Mouse (Mus musculus) hindbrain, postnatal 0 days (tissue): Measurements from ENCODE around the gene Ifitm5. TPM values are rescaled to one million over a fixed set of nuclear protein-coding genes. Genes with fewer than 3 reads are reported as not detected.
"Not testable (repeated sequence)": the region's sequence is repeated elsewhere in the genome, so short reads cannot be mapped to it uniquely, and the experiment has no call there.

Experiments
- ATAC-seq: fragments of 200-750 bp; cut with Nextera tagmentation; 2 replicates; pipeline ENCODE4 v1.8.0; 2017; ENCODE audit warnings: mild to moderate bottlenecking, moderate TSS enrichment, moderate library complexity
- DNase-seq: peaks from one replicate; pipeline ENCODE4 v3.0.0-alpha.2; 2015; ENCODE audit warnings: low spot score
- H3K27ac ChIP-seq: fragments of 300-500 bp; sonication (generic); 2 replicates; pipeline ENCODE4 v1.5.1; 2014; ENCODE audit warnings: mild to moderate bottlenecking
- H3K27me3 ChIP-seq: fragments of 300-500 bp; sonication (generic); 2 replicates; pipeline ENCODE4 v1.6.1; 2014; ENCODE audit warnings: low read length, mixed read lengths; ENCODE audit not compliant: insufficient read depth
- H3K36me3 ChIP-seq: fragments of 300-500 bp; sonication (generic); 2 replicates; pipeline ENCODE4 v1.6.1; 2014; ENCODE audit warnings: low read length, mixed read lengths; ENCODE audit not compliant: insufficient read depth
- H3K4me1 ChIP-seq: fragments of 300-500 bp; sonication (generic); 2 replicates; pipeline ENCODE4 v1.6.1; 2014; ENCODE audit warnings: antibody characterized with exemption, low read length, mixed read lengths; ENCODE audit not compliant: insufficient read depth
- H3K4me2 ChIP-seq: fragments of 300-500 bp; sonication (generic); 2 replicates; pipeline ENCODE4 v1.6.1; 2014; ENCODE audit warnings: low read depth, mild to moderate bottlenecking, low read length, moderate library complexity, mixed read lengths
- H3K4me3 ChIP-seq: fragments of 300-500 bp; sonication (generic); 2 replicates; pipeline ENCODE4 v1.5.1; 2014; ENCODE audit warnings: low read length
- H3K9ac ChIP-seq: fragments of 300-500 bp; sonication (generic); replicated peaks from 2 replicates; pipeline ENCODE4 v1.6.1; 2014; ENCODE audit warnings: mild to moderate bottlenecking, low read length, moderate library complexity, mixed read lengths
- H3K9me3 ChIP-seq: fragments of 300-500 bp; sonication (generic); 2 replicates; pipeline ENCODE4 v1.6.1; 2016; ENCODE audit warnings: low read length, mixed read lengths
- CTCF ChIP-seq: IDR thresholded peaks from 2 replicates; pipeline ENCODE4 v1.5.1; 2016; ENCODE audit warnings: antibody characterized with exemption, control low read depth, low read depth
- WGBS: fragments of 180-500 bp; shearing (Covaris S2); extraction: QIAGEN DNeasy Blood & Tissue Kit; methylation state at CpG from one replicate; pipeline ENCODE4 v1.1.7; 2014; 5-methylcytosine and 5-hydroxymethylcytosine counted together
- polyA plus RNA-seq: library from polyadenylated mRNA; unstranded; fragments of >200 nt; fragmentation: Nextera tagmentation; extraction: Ambion mirVana; gene quantifications from 2 replicates; pipeline ENCODE4 v1.2.1, GENCODE M21; 2015
- total RNA-seq: library from RNA; depleted of rRNA; stranded (reverse); fragments of >200 nt; gene quantifications from 2 replicates; pipeline ENCODE4 v1.2.3, GENCODE M21; 2014

Ifitm5 gene
- total and polyA plus RNA-seq, 2 experiments from 2014 or later: not detected

DNA sequence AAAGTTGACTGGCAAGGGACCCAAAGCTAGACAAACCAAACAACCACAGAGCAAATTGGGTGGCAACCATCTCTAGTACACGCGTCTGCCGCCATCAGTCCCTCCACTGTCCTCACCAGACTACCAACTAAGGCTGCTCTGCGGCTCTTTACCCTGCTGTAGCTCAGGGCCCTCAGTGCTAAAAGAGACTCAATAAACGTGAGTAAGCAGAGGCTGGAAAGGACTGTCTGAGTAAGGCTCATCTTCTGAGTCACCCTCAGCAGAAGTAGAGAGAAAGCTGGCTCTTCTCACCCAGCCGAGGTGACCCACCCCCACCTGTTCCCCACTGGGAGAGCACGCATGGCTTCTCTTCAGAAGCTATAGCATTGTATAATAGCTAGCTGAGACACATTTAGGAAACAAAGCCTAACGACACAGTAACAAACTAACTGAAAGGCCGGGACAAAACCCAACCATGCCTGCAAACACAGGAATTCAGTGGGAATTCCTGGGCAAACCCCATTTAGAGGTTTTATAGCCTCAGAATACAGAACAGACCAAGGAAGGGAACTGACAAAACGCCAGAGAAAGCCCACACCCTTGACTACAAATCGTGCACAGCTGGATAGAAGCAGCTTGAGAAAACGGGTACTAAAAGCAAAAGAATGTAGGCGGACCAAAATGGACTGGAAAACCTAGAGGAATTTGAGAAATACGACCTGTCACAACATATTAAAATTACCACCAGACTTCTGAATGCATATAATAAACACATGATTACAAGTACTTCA, 23.5 kb upstream of the Ifitm5 start:
- no peak for TF ChIP-seq CTCF
- H3K27me3 ChIP-seq: no peaks in the 10 kb centered on the region
- H3K36me3 ChIP-seq: no peaks in the 10 kb centered on the region
- H3K9me3 ChIP-seq: no peaks in the 10 kb centered on the region
- H3K4me2 ChIP-seq: no peak overlapping the region
- no peak overlapping the region for H3K4me3 ChIP-seq
- no peak for DNase-seq
- 22% methylated on average over 14 of the region's 14 CpGs for WGBS
- no peak overlapping the region for H3K27ac ChIP-seq
- no peak for ATAC-seq
- H3K9ac ChIP-seq: no peak overlapping the region
- no peaks in the 10 kb centered on the region for H3K4me1 ChIP-seq

DNA sequence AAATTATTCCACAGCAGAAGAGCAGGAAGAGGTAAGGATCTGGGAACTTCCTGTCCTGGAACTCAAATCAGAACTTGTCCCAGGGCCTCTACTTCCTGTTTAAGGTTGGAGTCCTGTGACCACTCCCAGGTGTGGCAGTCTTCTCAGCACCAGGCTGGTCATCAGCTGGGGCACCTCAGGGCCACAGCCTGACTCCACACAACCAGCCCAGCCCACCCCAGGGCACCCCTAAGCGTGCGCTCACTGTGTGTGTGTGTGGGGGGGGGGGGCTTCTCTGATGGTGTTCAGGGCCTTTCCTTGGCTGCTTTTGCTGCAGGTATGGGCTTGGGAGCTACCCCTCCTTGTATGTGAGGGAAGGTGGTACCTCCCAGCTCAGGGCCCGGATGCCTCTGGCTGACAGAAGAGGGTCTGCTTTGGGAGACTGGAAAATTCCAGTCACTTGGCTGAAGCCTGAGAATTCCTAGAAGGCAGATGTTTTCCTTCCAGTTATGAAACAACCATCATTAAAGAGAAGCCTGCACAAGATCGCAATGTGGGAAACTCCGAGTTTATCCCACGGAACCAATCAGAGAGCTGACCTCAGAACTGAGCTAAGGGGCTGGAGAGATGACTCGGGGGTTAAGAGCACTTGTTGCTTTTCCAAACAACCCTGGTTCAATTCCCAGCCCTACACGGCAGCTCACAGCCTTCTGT, 21.5 kb upstream of the Ifitm5 start:
- no peaks in the 10 kb centered on the region for H3K4me1 ChIP-seq
- 86% methylated on average over 8 of the region's 8 CpGs for WGBS
- no peaks in the 10 kb centered on the region for H3K9me3 ChIP-seq
- no peaks in the 10 kb centered on the region for H3K27me3 ChIP-seq
- ATAC-seq (no peak), DNase-seq (no peak)
- no peak overlapping the region for H3K4me2 ChIP-seq
- H3K4me3 ChIP-seq: no peak overlapping the region
- no peak for TF ChIP-seq CTCF
- H3K9ac ChIP-seq: no peak overlapping the region
- no peak overlapping the region for H3K27ac ChIP-seq
- H3K36me3 ChIP-seq: no peaks in the 10 kb centered on the region

DNA sequence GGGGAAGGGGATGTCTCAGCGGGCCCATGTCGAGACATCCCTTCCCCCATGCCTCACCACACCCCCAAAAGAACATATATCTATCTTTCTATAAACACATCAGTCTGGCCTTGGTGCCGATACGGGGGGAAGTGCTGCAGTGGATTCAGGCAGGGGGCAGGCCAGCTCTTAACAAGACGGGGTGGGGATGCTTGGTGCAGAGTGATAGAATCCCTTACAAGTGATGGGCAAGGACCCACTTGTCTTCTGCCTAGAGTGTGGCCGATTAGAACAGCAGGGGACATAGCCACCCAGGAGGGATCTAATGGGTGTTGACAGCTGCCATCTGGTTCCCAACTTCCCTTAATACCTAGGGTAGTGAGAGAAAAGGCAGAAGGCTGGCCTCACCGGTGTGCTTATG, 20.8 kb upstream of the Ifitm5 start:
- H3K36me3 ChIP-seq: no peaks in the 10 kb centered on the region
- no peaks in the 10 kb centered on the region for H3K4me1 ChIP-seq
- no peaks in the 10 kb centered on the region for H3K27me3 ChIP-seq
- no peak overlapping the region for H3K4me3 ChIP-seq
- ATAC-seq (no peak), DNase-seq (no peak)
- H3K9me3 ChIP-seq: no peaks in the 10 kb centered on the region
- no peak for TF ChIP-seq CTCF
- WGBS: 53% methylated on average over 7 of the region's 7 CpGs
- no peak overlapping the region for H3K4me2 ChIP-seq
- H3K27ac ChIP-seq: no peak overlapping the region
- no peak overlapping the region for H3K9ac ChIP-seq

DNA sequence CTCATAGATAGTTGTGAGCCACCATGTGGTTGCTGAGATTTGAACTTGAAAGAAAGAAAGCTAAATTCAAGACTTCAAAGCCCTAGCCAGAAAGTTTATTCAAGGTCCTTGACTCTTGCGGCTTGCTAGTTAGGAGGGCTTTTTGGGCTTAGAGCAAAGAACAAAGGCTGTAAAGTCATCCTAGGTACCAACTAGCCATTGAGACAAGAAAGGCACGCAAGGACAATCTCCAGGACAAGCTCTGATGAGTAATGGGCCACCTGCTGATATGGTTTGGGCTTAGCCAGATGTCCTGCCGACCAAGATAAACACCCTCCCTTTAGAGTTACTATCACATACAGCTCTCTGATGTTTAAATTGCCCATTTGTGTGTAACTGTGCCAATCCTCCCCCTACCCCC, 18.6 kb upstream of the Ifitm5 start:
- H3K36me3 ChIP-seq, ATAC-seq, H3K4me3 ChIP-seq, H3K4me2 ChIP-seq, H3K27me3 ChIP-seq, H3K4me1 ChIP-seq, H3K27ac ChIP-seq, DNase-seq, H3K9me3 ChIP-seq, H3K9ac ChIP-seq: not testable (repeated sequence)
- WGBS: 34% methylated on average over 3 of the region's 3 CpGs

DNA sequence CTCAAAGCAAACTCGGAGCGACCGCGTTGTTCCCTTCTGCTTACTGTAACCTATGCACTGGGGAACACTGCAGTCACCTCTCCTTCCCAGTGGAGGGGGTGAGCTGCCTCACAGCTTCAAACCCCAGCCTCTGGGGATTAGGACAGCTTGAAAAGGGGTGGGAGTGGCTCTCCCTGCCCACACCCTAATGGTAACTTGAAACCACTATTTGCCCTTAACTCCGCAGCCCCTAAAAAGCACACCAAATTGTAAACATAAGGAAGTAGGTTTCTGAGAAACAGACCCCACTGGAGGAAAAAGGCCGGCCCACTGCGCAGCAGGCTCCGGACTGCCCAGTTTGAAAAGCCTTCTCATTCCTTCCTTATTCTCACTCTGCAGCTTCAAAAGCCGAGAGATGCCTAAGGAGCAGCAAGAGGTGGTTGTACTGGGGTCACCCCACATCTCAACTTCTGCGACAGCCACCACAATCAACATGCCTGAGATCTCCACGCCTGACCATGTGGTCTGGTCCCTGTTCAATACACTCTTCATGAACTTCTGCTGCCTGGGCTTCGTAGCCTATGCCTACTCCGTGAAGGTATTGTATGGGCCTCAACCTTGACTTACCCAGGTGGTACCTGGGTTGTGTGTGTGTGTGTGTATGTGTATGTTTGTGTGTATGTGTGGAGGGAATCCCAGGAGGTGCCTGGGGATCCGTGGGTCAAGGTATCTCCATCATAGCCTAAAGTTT, 17.9 kb upstream of the Ifitm5 start:
- no peak for TF ChIP-seq CTCF
- no peaks in the 10 kb centered on the region for H3K27me3 ChIP-seq
- 16% methylated on average over 14 of the region's 14 CpGs for WGBS
- no peak overlapping the region for H3K27ac ChIP-seq
- ATAC-seq (no peak), DNase-seq (no peak)
- no peaks in the 10 kb centered on the region for H3K36me3 ChIP-seq
- H3K4me1 ChIP-seq: no peaks in the 10 kb centered on the region
- H3K9ac ChIP-seq: no peak overlapping the region
- no peak overlapping the region for H3K4me3 ChIP-seq
- no peak overlapping the region for H3K4me2 ChIP-seq
- H3K9me3 ChIP-seq: no peaks in the 10 kb centered on the region

DNA sequence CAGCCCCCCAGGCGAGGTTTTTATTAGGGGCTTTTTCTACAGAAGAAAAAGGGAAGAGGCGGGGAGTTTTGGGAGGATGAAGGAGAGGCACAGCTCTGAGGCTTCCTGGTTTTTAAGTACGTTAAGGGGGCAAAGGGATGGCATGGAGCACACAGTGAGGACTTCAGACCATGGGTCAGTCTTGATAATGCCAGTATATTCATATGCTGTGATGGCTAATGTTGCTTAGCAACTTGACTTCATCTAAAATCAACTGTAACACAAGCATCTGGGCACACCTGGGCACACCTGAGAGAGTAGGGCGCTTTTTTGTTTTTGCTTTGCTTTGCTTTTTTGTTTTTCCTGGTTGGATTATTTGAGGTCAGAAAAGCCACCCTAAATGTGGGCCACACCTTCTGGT, 16.8 kb upstream of the Ifitm5 start, which contains the start of gene Ifitm1:
Gene Ifitm1 (plus strand): TSS at position 301 of the 400 bp plus-strand sequence.
- H3K9ac ChIP-seq: no peak within 1 kb of the TSS
- no peaks in the 10 kb centered on the region for H3K27me3 ChIP-seq
- 94% methylated on average over 4 of the region's 4 CpGs for WGBS
- H3K4me2 ChIP-seq: no peak within 1 kb of the TSS
- H3K9me3 ChIP-seq: no peaks in the 10 kb centered on the region
- DNase-seq (no peak), ATAC-seq (no peak)
- no peak for TF ChIP-seq CTCF
- H3K27ac ChIP-seq: no peak within 1 kb of the TSS
- H3K4me1 ChIP-seq: no peaks in the 10 kb centered on the region
- H3K4me3 ChIP-seq: no peak within 1 kb of the TSS
- H3K36me3 ChIP-seq: no peaks in the 10 kb centered on the region
